Mouse (Mus musculus) retina, postnatal 7 days (tissue): ENCODE data around the gene Senp8.
A peak's percentile ranks its signal among the peaks of the same experiment; 100 is the strongest.

Experiments
- DNase-seq: peaks from one replicate; pipeline ENCODE4 v3.0.0-alpha.2; 2012; ENCODE audit warnings: low read depth, low spot score

Gene Senp8

DNA sequence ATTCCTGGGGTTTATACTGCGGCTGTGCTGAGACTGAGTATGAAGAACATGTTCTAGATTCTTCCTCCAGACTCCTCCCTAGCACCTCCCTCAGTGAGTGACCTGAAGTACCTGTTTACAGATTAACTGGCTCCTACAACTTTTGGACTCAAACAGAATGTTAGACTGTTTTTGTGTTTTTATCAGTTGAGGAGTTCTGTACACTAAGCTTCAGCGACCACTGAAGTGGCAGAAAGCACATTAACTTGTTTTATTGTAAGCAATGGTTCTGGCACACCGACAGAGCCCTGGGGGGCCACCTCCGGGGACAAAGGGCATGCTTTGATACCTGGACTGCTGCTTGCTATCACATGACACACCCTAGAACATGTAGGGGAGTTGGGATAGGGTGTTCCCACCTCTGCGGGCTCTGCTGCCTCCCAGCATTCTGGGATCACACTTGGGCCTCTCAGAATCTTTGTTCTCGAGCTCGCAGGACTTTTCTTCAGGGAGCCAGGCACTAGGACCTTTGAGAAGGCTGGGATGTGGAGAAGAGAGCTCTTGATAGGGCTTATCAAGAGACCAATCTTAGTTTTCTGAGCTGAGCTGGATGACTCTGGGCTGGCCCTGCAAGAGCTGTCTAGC, 34.1 kb downstream of the Senp8 start:
- no peak for DNase-seq

DNA sequence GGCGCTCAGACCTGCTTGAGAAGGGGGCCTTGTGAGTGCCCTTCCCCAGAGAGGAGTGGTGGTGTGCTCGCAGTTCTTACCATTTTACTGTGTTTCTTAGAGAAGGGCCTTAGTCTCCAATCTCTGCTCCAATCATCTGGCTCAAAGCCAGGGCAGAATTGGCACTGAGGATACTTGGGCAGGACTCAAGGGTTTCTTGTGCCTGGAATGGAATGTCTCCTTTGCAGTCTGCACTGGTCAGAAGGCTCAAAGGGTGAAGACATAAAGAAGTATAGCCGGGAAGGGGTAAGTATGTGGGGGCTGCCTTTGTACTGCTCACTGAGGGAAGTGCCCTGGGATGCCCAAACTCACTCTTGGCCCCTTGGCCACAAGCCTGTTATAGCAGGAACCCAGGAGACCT, 41.3 kb downstream of the Senp8 start:
- no peak for DNase-seq

DNA sequence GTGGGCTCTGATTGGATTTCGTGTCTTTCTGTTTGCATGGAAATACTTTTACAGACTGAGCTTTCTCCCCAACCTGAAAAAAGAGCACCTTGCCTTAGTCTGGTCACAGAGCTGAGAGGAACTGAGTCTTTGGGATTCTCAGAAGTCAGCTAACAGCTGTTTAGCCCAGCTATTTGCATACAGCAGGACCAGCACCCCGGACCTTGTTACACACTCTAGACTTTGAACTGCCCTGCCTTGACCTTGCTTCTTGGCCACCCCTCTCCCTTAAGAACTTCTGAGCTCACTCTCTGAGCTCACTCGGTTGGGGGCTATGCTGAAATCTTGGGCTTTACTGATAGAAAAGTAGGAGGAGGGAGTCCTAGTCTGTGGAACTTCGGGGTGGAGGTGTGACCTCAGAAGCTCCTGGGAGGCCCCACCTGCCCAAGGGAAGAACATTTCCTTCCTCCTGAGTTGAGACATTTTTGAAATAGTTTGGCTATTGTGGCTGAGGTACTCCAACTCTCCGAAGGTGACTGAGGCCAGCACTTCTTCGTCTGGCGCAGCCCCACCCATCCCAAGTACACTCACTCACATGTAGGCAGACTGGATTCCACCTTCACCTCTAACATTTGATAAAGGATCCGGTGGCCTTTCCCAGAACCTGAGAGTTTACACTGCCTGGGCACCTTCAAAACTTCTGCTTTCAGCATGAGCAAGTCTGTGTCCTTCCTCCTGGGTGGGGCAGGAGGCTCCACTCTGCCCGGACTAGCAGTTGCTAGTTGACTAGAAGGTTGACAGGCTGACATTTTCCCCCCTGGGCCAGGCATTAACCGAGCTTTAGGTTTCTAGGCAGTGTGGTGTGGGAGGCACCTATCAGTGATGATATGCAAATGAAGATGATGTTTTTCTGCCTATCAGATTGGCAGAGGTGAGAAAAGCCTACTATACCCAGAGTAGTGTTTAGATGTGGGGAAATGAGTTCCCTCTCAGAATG, 43.4 kb downstream of the Senp8 start:
- no peak for DNase-seq

DNA sequence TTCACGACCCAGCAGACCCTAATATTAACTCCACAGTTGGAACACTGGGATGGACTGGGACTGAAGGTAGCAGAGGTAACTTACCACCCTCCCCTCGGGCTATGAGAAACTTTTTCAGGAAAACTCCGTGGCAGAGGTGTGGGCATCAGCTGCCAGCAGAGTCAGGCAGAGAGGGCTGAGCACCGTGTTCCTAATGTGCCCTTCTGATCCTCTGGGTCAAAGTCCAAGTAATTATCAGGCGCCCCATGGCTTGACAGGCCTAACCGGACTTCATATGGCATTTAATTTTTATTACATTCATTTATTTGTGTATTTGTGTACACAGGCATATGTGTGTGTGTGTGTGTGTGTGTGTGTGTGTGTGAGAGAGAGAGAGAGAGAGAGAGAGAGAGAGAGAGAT, 47.4 kb downstream of the Senp8 start:
- DNase-seq: no peak

DNA sequence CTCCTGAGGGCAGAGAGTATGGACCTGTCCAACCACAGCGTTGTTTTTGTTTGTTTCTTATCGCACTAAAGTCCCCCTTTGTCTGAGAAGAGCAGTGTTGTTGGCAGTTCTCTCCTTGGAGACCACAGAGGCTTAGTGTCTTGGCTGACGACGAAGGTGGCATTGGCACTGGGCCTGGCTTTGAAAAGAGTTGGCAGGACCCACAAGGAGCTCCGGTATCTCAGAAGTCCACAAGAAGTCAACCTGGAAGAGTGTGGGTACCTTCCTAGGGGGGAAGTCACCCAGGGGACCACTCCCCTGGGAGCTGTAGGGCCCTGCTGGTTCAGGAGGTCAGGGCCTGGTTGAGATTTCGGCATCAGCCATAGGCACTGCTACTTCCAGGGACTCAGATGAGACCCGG, 49.4 kb downstream of the Senp8 start:
- no peak for DNase-seq

DNA sequence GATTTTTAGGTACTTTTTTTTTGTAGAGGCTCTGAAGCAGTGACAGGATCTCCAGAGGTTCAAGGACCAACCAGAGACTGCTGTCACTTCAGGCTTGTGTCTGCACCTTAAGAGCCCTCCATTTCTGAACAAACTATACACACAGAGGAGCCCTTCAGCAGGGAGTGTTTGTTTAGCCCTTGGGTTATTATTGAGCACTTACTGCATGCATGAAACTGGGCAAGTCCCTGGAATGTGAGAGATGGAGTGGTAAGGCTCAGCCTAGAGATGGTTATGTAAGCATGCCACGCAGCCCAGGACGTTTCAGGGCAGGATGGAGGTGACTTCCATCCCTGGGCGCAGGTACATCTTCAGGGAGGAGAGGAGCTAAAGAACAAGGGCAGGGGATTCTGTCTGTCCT, 54.1 kb downstream of the Senp8 start:
- no peak for DNase-seq

DNA sequence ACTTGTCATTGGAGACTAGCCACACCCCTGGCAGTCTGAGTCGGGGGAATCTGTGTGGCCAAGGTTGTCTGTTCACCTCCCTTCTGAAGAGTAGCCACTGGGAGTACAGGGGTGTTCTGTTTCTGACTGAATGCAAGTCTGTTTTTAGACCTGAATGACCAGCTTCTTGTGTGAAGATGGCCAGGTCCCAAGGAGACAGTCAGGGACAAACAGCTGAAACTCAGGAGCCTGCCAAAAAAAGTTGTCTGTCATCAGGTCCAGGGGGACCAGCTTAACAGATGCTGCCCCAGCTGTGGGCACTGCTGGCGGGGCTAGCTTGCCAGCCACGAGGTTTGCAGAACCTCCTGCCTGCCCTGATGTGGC, 55.1 kb downstream of the Senp8 start:
- DNase-seq: no peak

DNA sequence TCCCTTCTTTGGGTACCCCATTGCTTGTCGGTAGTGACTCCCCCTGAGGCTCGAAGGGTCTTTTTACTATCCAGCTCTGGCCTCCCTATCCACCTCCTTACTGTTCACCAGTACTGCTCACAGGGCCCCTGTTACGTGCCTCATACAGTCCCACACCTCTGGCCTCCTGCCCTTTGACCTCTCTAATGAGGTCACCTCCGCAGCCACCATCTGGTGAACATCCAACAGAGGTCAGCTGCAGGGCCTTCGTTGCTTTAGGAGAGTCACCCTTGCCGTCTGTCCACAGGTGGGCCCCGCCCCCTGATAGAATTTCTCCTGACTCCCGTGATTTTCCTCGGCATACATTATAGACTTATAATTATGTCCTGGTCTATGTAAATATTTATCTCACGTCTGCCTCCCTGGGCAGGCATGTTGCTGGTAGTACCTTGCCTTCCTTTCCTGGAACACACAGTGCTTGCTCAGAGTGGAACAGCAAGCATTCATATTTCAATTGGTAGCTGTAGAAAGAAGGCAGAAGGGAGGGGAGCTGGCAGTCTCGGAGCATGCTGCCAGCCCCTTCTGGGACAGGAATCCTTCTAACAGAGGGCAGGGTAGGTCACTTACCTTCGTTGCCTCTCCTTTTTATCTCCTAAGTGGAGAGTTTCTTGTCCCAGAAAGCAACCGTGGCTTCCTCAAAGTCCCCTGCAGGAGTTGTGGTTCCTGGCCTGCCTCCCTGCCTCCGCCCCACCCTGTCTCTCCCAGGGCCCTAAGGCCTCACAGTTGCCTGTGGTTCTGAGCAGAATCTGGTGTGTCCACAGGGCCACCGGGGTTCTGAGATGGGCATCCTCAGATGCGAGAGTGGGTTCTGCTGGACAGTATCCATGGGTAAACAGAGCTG, 55.7 kb downstream of the Senp8 start:
- no peak for DNase-seq

DNA sequence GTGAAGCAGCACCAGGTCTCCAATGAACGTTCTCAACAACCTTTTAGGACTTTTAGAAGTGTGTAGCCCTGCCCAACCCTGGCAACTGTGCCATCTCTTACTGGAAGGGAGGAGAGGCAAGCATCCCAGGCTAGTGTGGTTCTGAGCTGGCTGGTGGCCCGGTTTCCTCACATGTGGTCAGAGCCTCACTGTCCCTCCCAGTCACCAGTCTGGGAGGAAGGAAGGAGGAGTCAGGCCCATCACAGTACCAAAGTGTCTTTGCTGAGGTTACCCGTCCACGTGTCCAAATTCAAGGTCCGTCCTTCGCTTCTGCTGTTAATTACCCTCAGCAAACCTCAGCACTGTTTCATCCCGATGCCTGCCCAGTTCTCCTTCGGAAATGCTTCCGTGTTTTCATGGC, 58.4 kb downstream of the Senp8 start:
- DNase-seq: no peak

DNA sequence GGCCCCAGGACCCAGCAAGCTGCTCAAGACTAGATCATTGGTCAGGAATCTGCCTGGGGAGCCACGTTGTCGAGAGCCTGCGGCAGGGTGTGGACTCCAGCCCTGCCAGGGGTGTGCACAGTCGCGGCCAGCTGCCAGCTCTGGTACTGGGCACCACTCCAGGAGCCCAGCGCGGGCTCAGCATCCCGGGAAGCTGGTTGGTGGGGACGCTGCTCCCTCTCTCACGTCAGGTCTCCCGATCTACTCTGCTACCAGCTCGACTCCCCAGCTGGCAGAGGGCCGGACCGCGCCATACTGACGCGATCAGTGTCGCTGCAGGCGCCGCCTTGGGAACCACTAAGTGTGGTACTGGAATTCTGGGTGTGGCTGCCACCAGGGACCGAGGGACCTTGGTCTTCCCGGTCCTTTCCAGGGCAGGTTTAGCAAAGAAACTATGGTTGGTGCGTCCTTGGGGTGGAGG, 58.8 kb downstream of the Senp8 start:
- DNase-seq: peak; percentile 45

DNA sequence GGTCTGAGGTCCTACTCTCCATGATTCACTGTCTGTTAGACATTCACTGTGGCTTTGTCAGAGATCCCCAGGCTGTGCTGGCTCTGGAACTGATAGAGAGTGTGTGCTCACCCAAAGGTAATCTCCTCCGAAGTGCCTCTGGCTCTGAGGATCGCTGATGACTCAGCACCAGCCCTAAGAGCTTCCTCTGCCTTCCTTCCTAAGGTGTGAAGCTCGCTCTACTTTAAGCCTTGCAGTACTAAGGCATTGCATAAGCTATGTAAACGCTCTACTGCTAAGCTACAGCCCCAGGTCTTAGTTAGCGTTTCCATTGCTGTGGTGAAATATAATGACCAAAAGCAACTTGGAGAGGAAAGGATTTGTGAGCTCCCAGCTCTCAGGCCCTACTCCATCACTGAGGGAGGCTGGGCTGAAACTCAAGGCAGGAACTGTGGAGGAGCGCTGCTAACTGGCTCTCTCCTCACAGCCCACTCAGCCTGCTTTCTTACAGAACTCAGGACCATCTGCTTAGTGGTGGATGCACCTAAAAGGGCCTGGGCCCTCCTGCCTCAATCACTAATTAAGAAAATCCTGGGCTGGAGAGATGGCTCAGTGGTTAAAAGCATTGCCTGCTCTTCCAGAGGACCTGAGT, 63.0 kb downstream of the Senp8 start:
- no peak for DNase-seq
